ENCODE assay signal across 16 mouse cellular contexts in the genomic region with DNA sequence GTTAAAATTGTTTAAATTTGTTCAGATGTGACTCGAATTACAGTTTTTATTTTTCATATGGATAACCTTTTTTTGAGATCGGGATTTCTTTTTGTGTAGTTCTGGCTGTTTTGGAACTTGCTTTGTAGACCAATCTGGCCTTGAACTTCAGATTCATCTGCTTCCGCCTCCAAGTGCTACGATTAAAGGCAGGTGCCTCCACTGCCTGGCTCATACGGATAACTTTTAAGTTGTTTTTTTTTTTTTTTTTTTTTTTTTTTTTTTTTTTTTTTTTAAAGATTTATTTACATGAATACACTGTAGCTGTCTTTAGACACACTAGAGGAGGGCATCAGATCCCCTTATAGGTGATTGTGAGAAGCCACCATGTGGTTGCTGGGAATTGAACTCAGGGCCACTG.
"Had no signal": no experiment of that assay in that cellular context is flagged by ENCODE, and none has a peak within 500 bp of the region (broad histone marks: within the 10 kb centered on the region; RNA-seq: fewer than 3 reads in every experiment).

No protein-coding gene starts in this region.

- H3K4me3 ChIP-seq: neural tube, embryonic 13.5 days; neural tube, embryonic 15.5 days; stomach, embryonic 15.5 days had no signal

- H3K9me3 ChIP-seq: neural tube, embryonic 13.5 days; neural tube, embryonic 15.5 days; stomach, embryonic 15.5 days had no signal

- H3K9ac ChIP-seq: neural tube, embryonic 13.5 days; neural tube, embryonic 15.5 days; stomach, embryonic 15.5 days had no signal

- H3K27ac ChIP-seq: neural tube, embryonic 13.5 days; neural tube, embryonic 15.5 days; stomach, embryonic 15.5 days; stomach, postnatal 0 days had no signal

- DNase-seq: retina, postnatal 1 day; right cerebral cortex, adult 18-20 months; right cerebral cortex, postnatal 14 days; right cerebral cortex, postnatal 25 days; right cerebral cortex, postnatal 4 days; spleen, adult 18-20 months; thymus, adult 18-20 months; thymus, adult 2 months; thymus, postnatal 14 days; thymus, postnatal 25 days; thymus, postnatal 36 days; thymus, postnatal 4 days had no signal

- H3K4me1 ChIP-seq: neural tube, embryonic 13.5 days; neural tube, embryonic 15.5 days; stomach, embryonic 15.5 days had no signal

- H3K27me3 ChIP-seq: neural tube, embryonic 13.5 days; neural tube, embryonic 15.5 days; stomach, embryonic 15.5 days had no signal
